Mouse (Mus musculus): ENCODE data around the gene Spaca4.

- TF ChIP-seq HCFC1 (IDR thresholded peaks at IDR 0.05; ENCODE audit: borderline replicate concordance, insufficient read depth, low read length) (no peak), CHD2 (IDR thresholded peaks at IDR 0.05; ENCODE audit: low read depth, low read length) (no peak), ZC3H11A (IDR thresholded peaks at IDR 0.05; ENCODE audit: borderline replicate concordance, low read depth, low read length) (no peak), ZNF384 (IDR thresholded peaks at IDR 0.05; ENCODE audit: low read depth, low read length) (no peak)
Observed at GRCm38 (mm10) chr7:45689099-45689498, 36.5 kb downstream of the Spaca4 start.

All from ES-E14 (cell line).